Mouse (Mus musculus) embryonic fibroblast, embryonic 13.5 days (primary cell): Measurements from ENCODE around the gene Fam234b. TPM values are rescaled to one million over a fixed set of nuclear protein-coding genes. Genes with fewer than 3 reads are reported as not detected.
A peak's percentile ranks its signal among the peaks of the same experiment; 100 is the strongest.

Experiments used
- H3K27ac ChIP-seq: 2 replicates; pipeline ENCODE4 v1.5.1; 2012; ENCODE audit warnings: low read length, control low read depth, inconsistent platforms; ENCODE audit not compliant: insufficient read depth
- H3K4me1 ChIP-seq: 2 replicates; pipeline ENCODE4 v1.6.1; 2011; ENCODE audit warnings: low read length; ENCODE audit not compliant: control insufficient read depth, insufficient read depth
- H3K4me3 ChIP-seq: 2 replicates; pipeline ENCODE4 v1.5.1; 2011; ENCODE audit warnings: mild to moderate bottlenecking, control low read depth, low read length; ENCODE audit not compliant: insufficient read depth
- CTCF ChIP-seq: IDR thresholded peaks from 2 replicates; pipeline ENCODE4 v1.5.1; 2011; ENCODE audit warnings: mild to moderate bottlenecking, control low read depth, low read length, moderate library complexity, borderline replicate concordance; ENCODE audit not compliant: insufficient read depth
- POLR2A ChIP-seq: IDR thresholded peaks from 2 replicates; pipeline ENCODE4 v1.6.1; 2011; ENCODE audit warnings: low read depth, mild to moderate bottlenecking, control low read depth, low read length, moderate library complexity
- polyA plus RNA-seq: library from polyadenylated mRNA; stranded (reverse); fragments of >200 nt; gene quantifications from 2 replicates; pipeline ENCODE4 v1.2.4, GENCODE M21; 2011; ENCODE audit warnings: low read depth; ENCODE audit not compliant: missing spikeins, insufficient read length

Fam234b gene
- polyA plus RNA-seq, 1 experiment: 13.7 TPM

DNA sequence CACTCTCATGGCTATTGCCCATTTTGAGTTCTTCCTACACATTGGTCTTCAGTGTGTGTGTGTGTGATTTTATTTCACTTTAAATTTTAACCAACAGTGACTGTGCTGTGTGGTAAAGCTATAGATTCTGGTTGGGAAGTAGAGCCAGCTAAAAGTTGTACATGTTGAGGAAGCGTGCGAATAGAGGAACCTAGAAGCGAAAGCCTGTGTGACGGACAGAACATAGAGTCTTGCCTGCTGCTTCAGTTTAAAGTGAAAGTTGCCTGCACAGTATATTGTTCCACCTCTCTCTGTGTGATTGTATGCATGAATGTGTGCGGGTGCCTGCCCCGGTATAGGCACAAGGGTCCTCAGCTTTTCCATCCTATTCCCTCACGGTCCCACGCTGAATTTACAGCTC lies 42.6 kb downstream of the Fam234b start:
- Histone ChIP-seq H3K4me1 (no peaks in the 10 kb centered on the region; the same call in 1 of the 2 replicates), H3K27ac (no peak overlapping the region), H3K4me3 (no peak overlapping the region)
- TF ChIP-seq POLR2A (no peak), CTCF (no peak)

GRCm38 (mm10) chr6:135245586-135245985 lies 47.8 kb downstream of the Fam234b start:
- Histone ChIP-seq H3K4me1 (peaks cover 2% of the 10 kb centered on the region; the same call in 1 of the 2 replicates), H3K4me3 (no peak overlapping the region), H3K27ac (no peak overlapping the region)
- TF ChIP-seq POLR2A (no peak), CTCF (no peak)

DNA sequence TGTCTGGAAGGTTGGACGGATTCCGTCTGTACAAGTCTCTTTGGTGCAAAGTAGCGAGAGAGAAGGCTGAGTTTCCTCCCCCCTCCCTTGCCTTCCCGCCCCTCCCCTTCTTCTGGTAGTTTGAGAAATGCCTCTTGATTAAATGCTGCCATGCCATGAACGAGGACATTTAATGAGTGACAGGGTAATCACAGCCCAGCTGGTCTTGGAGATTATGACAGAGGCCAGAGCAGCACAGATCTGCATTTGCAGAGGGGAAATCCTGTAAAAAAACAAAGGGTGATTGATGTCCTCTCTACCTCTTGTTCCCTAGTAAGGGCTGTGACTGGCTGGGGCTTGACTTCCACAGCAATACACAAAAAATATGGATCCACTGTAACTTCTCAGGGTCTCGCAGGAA lies 50.1 kb downstream of the Fam234b start:
- H3K27ac ChIP-seq: no peak overlapping the region
- H3K4me3 ChIP-seq: no peak overlapping the region
- peaks cover 15% of the 10 kb centered on the region for H3K4me1 ChIP-seq
- TF ChIP-seq CTCF (no peak), POLR2A (no peak)

GRCm38 (mm10) chr6:135249846-135250531 lies 52.2 kb downstream of the Fam234b start:
- Histone ChIP-seq H3K4me1 (peaks cover 15% of the 10 kb centered on the region), H3K4me3 (no peak overlapping the region), H3K27ac (peak overlapping the region; percentile 92)
- TF ChIP-seq POLR2A (no peak), CTCF (peak; percentile 58; the same call in 1 of the 2 replicates)

- peaks cover 15% of the 10 kb centered on the region for H3K4me1 ChIP-seq
- no peak for TF ChIP-seq CTCF
- no peak for TF ChIP-seq POLR2A
Measured at GRCm38 (mm10) chr6:135250926-135251699, 53.3 kb downstream of the Fam234b start.

GRCm38 (mm10) chr6:135251849-135252727 lies 54.3 kb downstream of the Fam234b start:
- TF ChIP-seq CTCF: no peak
- no peak for TF ChIP-seq POLR2A
- no peak overlapping the region for H3K4me3 ChIP-seq
- peaks cover 15% of the 10 kb centered on the region for H3K4me1 ChIP-seq
- peak overlapping the region; percentile 73 for H3K27ac ChIP-seq

More at GRCm38 (mm10) chr6:135250926-135251699, 53.3 kb downstream of the Fam234b start:
- H3K27ac ChIP-seq: peak overlapping the region; percentile 92
- H3K4me3 ChIP-seq: no peak overlapping the region

DNA sequence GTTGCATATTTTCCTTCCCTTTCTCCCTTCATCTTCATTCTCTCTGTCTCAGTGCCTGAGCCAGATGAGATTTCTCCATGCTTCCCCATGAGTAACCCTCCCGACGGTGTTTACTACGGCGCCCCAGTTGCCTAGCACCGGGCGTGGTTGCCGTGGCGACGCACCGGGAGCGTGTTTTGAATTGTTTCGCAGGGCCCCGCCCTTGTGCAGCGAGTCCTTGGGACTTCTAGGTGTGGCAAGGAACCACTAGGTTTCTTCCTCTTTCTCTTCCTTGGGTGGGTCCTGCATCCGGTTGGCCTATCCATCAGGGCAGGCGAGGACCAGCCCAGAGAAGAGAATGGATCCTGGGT lies 54.9 kb downstream of the Fam234b start:
- Histone ChIP-seq H3K27ac (peak overlapping the region; percentile 60), H3K4me1 (peaks cover 15% of the 10 kb centered on the region), H3K4me3 (no peak overlapping the region)
- no peak for TF ChIP-seq CTCF
- TF ChIP-seq POLR2A: no peak

DNA sequence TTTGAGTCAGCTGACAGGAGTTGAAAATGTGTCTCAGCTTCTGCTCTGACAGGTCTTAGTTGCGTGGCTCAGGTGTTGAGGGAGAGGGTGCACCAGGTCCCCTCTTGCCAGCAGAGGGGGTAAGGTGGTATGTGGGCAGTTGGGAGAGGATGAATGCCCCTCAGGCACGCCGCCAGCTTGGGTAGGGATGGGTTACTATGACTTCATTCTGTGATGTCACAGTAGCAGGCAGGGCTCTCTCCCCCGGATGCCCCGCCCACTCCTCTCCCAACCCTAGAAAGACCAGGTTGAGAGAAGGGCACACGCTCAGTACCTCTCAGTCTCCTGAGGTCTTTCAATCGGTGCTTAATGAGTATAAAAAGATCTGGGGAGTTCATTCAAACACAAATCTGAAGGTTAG lies 56.4 kb downstream of the Fam234b start, which contains the start of gene Gsg1:
Gsg1 (minus strand) TSS at position 199 of the 400 bp plus-strand sequence.
- TF ChIP-seq CTCF (no peak), POLR2A (no peak)
- Histone ChIP-seq H3K4me3 (no peak within 1 kb of the TSS), H3K4me1 (peaks cover 13% of the 10 kb centered on the region), H3K27ac (no peak within 1 kb of the TSS)

- TF ChIP-seq CTCF (no peak), POLR2A (no peak)
- H3K27ac ChIP-seq: no peak overlapping the region
- H3K4me3 ChIP-seq: no peak overlapping the region
- H3K4me1 ChIP-seq: no peaks in the 10 kb centered on the region
Measured at GRCm38 (mm10) chr6:135260435-135260834, 62.7 kb downstream of the Fam234b start.
